Mouse (Mus musculus) heart, adult 9 months (tissue): ENCODE measurements at regions not wholly inside any gene's neighbourhood (a gene's known extent, or its start where the extent isn't known, plus 50 kb on each side); places are given as distances from the start of the nearest gene placed in this dataset.

ENCODE experiments used
- DNase-seq, 2 experiments: peaks; one replicate each; pipeline ENCODE4 v3.0.0; 2022; ENCODE audit warnings: low spot score in 2 of 2

GRCm38 (mm10) chr6:4398599-4398980 is 106.0 kb upstream of the Col1a2 start:
- no peak for DNase-seq

- no peak for DNase-seq
Measured at GRCm38 (mm10) chr6:4405301-4405700, 99.3 kb upstream of the Col1a2 start.

GRCm38 (mm10) chr6:4407748-4408147 is 96.9 kb upstream of the Col1a2 start:
- peak in 1 of 2 experiments; percentile 29 for DNase-seq

DNA sequence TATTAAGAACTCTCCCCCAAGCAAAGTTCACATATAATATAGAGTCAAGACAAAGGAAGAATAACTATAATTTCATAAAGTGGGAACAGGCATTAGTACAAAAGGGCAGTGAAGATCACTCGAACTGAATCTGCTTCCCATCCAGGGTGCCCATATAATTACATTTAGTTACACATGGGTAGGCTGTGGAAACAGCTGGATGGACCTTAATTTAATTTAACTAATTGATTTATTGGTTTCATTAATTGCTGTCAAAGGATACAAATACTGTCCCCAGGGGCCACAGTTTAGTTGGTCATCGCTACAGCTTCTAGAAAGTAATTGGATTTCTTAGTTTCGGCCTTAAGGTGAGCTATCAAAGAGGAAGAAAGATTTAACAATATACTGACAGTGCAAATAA is 91.4 kb upstream of the Col1a2 start:
- DNase-seq: no peak

GRCm38 (mm10) chr6:4414166-4414565 is 90.4 kb upstream of the Col1a2 start:
- peak; percentile 4 to 47 for DNase-seq

- no peak for DNase-seq
Measured at GRCm38 (mm10) chr6:4415206-4415605, 89.4 kb upstream of the Col1a2 start.

DNA sequence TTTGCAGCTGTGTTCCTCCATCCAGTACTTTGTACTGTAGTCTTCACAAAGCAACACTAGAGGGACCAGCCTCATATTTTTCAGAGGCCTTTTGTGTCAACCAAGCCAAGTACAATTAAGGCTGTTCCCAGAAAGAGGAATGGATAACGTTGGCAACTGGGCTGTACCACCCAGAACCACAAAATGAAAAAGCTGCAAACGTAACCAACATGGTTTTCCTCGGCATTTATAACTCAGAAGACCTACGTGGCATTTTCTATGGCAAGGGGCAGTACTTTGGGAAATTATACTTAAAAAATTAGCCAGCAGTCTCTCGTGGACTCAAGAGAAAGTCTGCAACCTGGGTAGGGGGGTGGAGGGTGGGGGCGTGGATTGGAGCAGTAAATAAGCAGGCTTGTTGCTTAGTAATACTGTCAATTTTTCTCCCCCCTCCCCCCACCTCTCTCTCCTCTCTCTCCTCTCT is 87.3 kb upstream of the Col1a2 start:
- peak; percentile 25 to 50 for DNase-seq

- DNase-seq: peak in 1 of 2 experiments; percentile 3
Measured at GRCm38 (mm10) chr6:4418376-4418775, 86.2 kb upstream of the Col1a2 start.

- peak; percentile 63 to 76 for DNase-seq
Measured at GRCm38 (mm10) chr6:4418941-4419351, 85.7 kb upstream of the Col1a2 start.

GRCm38 (mm10) chr6:4421466-4421865 is 83.1 kb upstream of the Col1a2 start:
- DNase-seq: no peak

- DNase-seq: no peak
Measured at GRCm38 (mm10) chr6:4427122-4427521, 77.5 kb upstream of the Col1a2 start.

DNA sequence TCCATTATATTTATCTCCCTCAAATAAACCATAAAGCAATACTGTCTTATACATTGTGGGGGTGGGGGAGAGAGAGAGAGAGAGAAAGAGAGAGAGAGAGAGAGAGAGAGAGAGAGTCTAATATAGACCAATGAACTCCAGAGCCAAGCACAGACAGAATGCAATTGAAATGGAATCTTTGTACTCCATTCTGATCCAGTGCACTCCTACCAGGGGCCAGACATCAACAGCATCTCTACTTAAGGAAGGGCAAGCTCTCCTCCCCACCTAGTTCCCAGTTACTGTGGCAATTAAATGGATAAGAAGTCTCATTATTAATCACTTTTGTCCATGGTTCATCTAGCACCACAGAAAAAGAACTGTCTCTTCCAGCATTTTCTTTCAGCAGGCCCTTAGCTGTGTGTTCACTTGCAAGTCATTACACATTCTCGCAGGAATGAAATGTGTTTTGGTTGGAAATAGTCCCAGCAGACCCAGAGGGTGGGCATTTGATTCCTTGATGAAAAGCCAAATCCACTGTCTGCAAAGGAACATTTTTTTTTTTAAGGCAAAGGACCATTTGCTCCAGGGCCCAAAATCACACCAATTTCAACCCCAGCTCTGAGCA is 73.8 kb upstream of the Col1a2 start:
- DNase-seq: no peak

DNA sequence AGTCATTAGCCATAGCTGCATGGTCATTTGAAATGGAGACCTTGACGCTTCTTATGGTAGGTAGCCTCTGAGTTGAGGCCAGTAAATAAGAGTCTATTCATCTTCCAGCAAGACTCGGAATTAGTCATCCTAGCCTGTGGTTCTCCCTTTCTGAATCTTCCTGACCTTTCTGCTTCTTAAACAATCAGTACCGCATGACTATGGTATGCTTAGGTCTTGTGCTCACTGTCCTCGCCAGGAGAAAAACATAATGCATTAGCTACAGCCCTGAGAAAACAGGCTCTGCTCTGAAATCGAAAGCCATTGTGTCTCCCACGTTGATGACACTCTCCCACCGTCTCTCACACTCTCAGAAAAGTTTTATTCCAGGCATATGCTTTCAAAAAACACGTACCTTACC is 72.4 kb upstream of the Col1a2 start:
- no peak for DNase-seq

- no peak for DNase-seq
Measured at GRCm38 (mm10) chr6:4436439-4436838, 68.2 kb upstream of the Col1a2 start.

- DNase-seq: no peak
Measured at GRCm38 (mm10) chr6:4436874-4437273, 67.7 kb upstream of the Col1a2 start.

GRCm38 (mm10) chr6:4441618-4442167 is 62.9 kb upstream of the Col1a2 start:
- no peak for DNase-seq

DNA sequence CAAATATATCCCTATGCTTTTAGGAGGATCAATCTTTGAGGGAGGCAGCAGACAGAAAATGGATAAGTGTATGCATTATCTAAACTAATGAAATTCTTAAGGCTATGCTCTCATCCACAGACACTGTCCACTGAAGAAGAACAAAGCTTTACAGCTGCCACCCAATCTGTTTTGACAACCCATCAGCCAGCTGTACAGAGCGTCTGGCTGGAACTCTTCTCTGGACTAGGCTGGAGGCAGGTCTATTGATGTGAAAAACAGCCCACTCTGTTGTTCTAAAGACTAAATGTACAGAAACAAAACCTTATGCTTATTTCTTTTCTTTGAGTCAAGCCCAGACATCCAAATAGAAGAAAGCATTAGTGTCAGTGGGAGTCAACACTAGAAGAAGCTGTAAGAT is 58.7 kb upstream of the Col1a2 start:
- DNase-seq: no peak

DNA sequence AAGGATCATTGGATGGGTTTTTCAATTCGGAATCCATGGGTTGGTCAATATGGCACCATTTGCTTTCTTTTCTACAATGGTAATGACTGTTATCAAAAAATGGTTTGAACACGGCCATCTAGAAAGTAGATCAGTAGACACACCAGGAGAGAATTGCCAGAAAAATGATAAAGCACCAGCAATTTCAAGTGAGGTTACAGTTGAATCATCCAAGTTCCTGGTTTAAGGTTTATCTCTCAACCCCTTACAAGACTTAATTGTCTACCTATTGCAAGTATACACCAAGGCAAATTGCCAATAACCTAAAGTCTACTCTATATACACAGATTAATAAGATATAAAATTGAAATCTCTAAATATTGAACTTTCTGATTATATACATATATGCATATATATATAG is 53.4 kb upstream of the Col1a2 start:
- DNase-seq: no peak
